Mouse (Mus musculus) small intestine, adult 2 months (tissue): ENCODE results near the gene Mpeg1. TPM values are rescaled to one million over a fixed set of nuclear protein-coding genes. Genes with fewer than 3 reads are reported as not detected.

Experiments
- H3K27ac ChIP-seq: fragments of 200-500 bp; 2 replicates; pipeline ENCODE4 v1.5.1; 2012; ENCODE audit warnings: low read depth, low read length, control low read depth, inconsistent platforms; ENCODE audit not compliant: insufficient read depth
- H3K27me3 ChIP-seq: fragments of 200-500 bp; 2 replicates; pipeline ENCODE4 v1.6.1; 2012; ENCODE audit warnings: mild to moderate bottlenecking, moderate library complexity, low read length, inconsistent platforms; ENCODE audit not compliant: control insufficient read depth, insufficient read depth
- H3K36me3 ChIP-seq: fragments of 200-500 bp; 2 replicates; pipeline ENCODE4 v1.6.1; 2012; ENCODE audit warnings: mild to moderate bottlenecking, low read length, control low read depth, inconsistent platforms; ENCODE audit not compliant: control insufficient read depth, insufficient read depth
- H3K4me1 ChIP-seq: fragments of 200-500 bp; 2 replicates; pipeline ENCODE4 v1.6.1; 2012; ENCODE audit warnings: low read length, inconsistent platforms, mixed read lengths; ENCODE audit not compliant: control insufficient read depth, insufficient read depth, insufficient read length
- H3K4me3 ChIP-seq: fragments of 200-500 bp; 2 replicates; pipeline ENCODE4 v1.5.1; 2012; ENCODE audit warnings: low read depth, mild to moderate bottlenecking, control low read depth, inconsistent platforms, low read length, moderate library complexity
- CTCF ChIP-seq: fragments of 200-500 bp; IDR thresholded peaks from 2 replicates; pipeline ENCODE4 v1.5.1; 2012; ENCODE audit warnings: low read depth, mild to moderate bottlenecking, control low read depth, inconsistent platforms, low read length, moderate library complexity, mixed read lengths; ENCODE audit not compliant: insufficient replicate concordance, insufficient read length; ENCODE audit errors: extremely low read depth
- POLR2A ChIP-seq: fragments of 200-500 bp; IDR thresholded peaks from 2 replicates; pipeline ENCODE4 v1.6.1; 2012; ENCODE audit warnings: low read depth, mild to moderate bottlenecking, control low read depth, inconsistent platforms, low read length, moderate library complexity
- WGBS: fragments of 180-500 bp; shearing (Covaris S2); methylation state at CpG from one replicate; pipeline ENCODE4 v1.1.7; 2018; 5-methylcytosine and 5-hydroxymethylcytosine counted together
- polyA plus RNA-seq: library from polyadenylated mRNA; depleted of rRNA; stranded (reverse); fragments of >200 nt; gene quantifications from 2 replicates; pipeline ENCODE4 v1.2.3, GENCODE M21; 2012

Gene Mpeg1
- polyA plus RNA-seq, 1 experiment = 3.5 TPM

GRCm38 (mm10) chr19:12493453-12494186 is 33.0 kb downstream of the Mpeg1 start:
- WGBS = 74% methylated on average over 4 of the region's 4 CpGs
- TF ChIP-seq CTCF = no peak
- TF ChIP-seq POLR2A = no peak

DNA sequence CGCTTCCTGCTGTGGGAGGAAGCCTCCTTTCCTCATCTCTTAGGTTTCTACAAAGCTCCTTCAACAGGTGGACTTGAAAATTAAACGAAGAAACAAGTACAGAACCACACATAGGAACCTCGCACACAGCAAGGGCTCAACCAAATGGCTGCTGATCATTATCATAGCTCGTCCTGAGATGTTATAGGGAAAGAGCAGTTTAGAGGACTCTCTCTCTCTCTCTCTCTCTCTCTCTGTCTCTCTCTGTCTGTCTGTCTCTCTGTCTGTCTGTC is 33.5 kb downstream of the Mpeg1 start:
- 69% methylated on average over 4 of the region's 4 CpGs for WGBS
- Histone ChIP-seq H3K27me3 (no peaks in the 10 kb centered on the region), H3K27ac (no peak overlapping the region), H3K4me3 (no peak overlapping the region), H3K4me1 (peaks cover 25% of the 10 kb centered on the region), H3K36me3 (peaks cover 12% of the 10 kb centered on the region)
- TF ChIP-seq CTCF (no peak), POLR2A (no peak)

More at GRCm38 (mm10) chr19:12493453-12494186, 33.0 kb downstream of the Mpeg1 start:
- Histone ChIP-seq H3K27ac (no peak overlapping the region), H3K4me1 (peaks cover 22% of the 10 kb centered on the region), H3K27me3 (no peaks in the 10 kb centered on the region), H3K36me3 (peaks cover 12% of the 10 kb centered on the region), H3K4me3 (no peak overlapping the region)

- Histone ChIP-seq H3K27ac (no peak overlapping the region), H3K4me1 (peaks cover 17% of the 10 kb centered on the region), H3K27me3 (no peaks in the 10 kb centered on the region), H3K4me3 (no peak overlapping the region), H3K36me3 (peaks cover 12% of the 10 kb centered on the region)
- no peak for TF ChIP-seq CTCF
- no peak for TF ChIP-seq POLR2A
- WGBS = 55% methylated on average over 3 of the region's 3 CpGs
Observed at GRCm38 (mm10) chr19:12494972-12495535, 34.5 kb downstream of the Mpeg1 start.

DNA sequence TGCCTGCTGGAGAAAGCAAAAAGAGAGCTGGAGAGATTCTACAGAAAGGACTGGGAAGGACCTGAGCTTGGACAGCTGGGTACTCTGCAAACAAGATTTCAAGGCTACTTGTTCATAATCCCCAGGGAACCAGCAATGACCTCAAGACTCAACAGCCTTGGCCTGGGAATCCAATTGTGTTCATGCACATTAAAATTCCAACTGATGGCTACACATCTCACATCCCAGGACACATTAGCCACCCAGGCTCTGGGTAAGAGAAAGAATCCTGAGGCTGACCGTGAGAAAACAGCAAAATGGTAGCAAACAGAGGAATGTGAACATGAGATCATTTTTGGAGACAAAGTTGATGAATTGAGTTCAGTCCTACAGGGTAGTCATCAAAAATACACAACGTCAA is 35.7 kb downstream of the Mpeg1 start:
- TF ChIP-seq POLR2A = no peak
- no peak for TF ChIP-seq CTCF
- H3K4me1 ChIP-seq = peaks cover 6% of the 10 kb centered on the region
- no peak overlapping the region for H3K27ac ChIP-seq
- H3K4me3 ChIP-seq = no peak overlapping the region
- no peaks in the 10 kb centered on the region for H3K27me3 ChIP-seq
- 85% methylated on average over 2 of the region's 2 CpGs for WGBS
- H3K36me3 ChIP-seq = peaks cover 7% of the 10 kb centered on the region; the same call in 1 of the 2 replicates

DNA sequence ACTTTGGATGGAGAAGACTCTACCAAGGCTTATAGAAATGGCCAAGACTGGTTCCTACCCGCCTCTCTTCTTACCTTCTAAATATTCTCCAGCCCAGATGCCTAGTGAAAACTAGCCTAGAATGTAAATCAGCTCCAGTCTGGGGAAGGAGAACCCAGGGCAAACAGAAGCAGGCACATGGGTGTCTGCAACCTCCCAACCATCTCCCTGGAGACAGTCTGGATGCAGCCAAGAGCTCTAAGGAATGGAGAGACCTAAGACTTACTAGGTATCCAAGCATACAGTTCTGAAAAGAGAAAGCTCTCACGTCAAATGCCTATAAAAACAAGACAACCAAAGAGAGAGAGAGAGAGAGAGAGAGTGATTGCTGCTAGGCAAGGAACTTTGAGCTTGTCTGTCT is 37.3 kb downstream of the Mpeg1 start:
- TF ChIP-seq CTCF = no peak
- TF ChIP-seq POLR2A = no peak
- H3K27me3 ChIP-seq = no peaks in the 10 kb centered on the region
- H3K4me3 ChIP-seq = no peak overlapping the region
- no peaks in the 10 kb centered on the region; the same call in 1 of the 2 replicates for H3K36me3 ChIP-seq
- 67% methylated on average over 2 of the region's 2 CpGs for WGBS
- H3K4me1 ChIP-seq = peaks cover 3% of the 10 kb centered on the region; the same call in 1 of the 2 replicates
- no peak overlapping the region for H3K27ac ChIP-seq

GRCm38 (mm10) chr19:12498321-12498720 is 37.7 kb downstream of the Mpeg1 start:
- no peak for TF ChIP-seq POLR2A
- no peak for TF ChIP-seq CTCF
- Histone ChIP-seq H3K36me3 (no peaks in the 10 kb centered on the region; the same call in 1 of the 2 replicates), H3K4me3 (no peak overlapping the region), H3K27ac (no peak overlapping the region), H3K4me1 (peaks cover 3% of the 10 kb centered on the region; the same call in 1 of the 2 replicates), H3K27me3 (no peaks in the 10 kb centered on the region)
- 42% methylated on average over 4 of the region's 4 CpGs for WGBS

DNA sequence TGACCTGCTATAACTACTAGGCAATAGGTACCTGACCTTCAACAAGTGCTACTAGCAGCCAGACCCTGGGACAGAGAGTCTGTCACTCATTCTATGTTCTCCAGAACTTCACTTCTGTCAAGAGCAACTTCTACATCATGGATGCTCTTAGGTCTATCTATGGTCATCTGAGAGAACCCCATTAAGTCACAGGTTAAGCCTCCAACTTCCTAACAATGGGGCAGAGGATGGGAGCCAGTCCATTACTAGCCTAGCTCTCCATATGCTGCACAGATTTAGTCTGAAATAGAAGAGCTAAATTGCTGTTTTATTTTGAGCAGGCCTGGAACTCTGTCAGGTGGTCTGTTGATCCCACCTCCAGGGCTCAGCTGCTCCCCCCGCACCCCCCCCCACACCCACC is 38.4 kb downstream of the Mpeg1 start:
- no peak overlapping the region for H3K4me3 ChIP-seq
- 63% methylated on average over 1 of the region's 1 CpGs for WGBS
- TF ChIP-seq POLR2A (no peak), CTCF (no peak)
- peaks cover 3% of the 10 kb centered on the region; the same call in 1 of the 2 replicates for H3K4me1 ChIP-seq
- no peaks in the 10 kb centered on the region for H3K27me3 ChIP-seq
- H3K27ac ChIP-seq = no peak overlapping the region
- H3K36me3 ChIP-seq = no peaks in the 10 kb centered on the region; the same call in 1 of the 2 replicates
